Mouse (Mus musculus): Measurements from ENCODE around the gene Pabpc4.

- no peak for TF ChIP-seq MEF2A (IDR thresholded peaks at IDR 0.05; ENCODE audit: extremely low read depth, insufficient replicate concordance, low read depth, low read length, poor library complexity, severe bottlenecking)
- TF ChIP-seq EP300 (IDR thresholded peaks at IDR 0.05; ENCODE audit: low read depth in 1 of 2, low read length in 2 of 2), result no peak
- no peak for TF ChIP-seq SMC3 (IDR thresholded peaks at IDR 0.05; ENCODE audit: low read depth, low read length)
- TF ChIP-seq CTCF (IDR thresholded peaks at IDR 0.05 in 2 of 3, conservative IDR thresholded peaks at IDR 0.05 in 1 of 3; ENCODE audit: control insufficient read depth in 1 of 3, insufficient read depth in 1 of 3, low read depth in 2 of 3, low read length in 3 of 3, poor library complexity in 1 of 3, severe bottlenecking in 1 of 3), result no peak
- TF ChIP-seq RCOR1 (IDR thresholded peaks at IDR 0.05; ENCODE audit: low read depth, low read length), result no peak
- no peak for TF ChIP-seq USF1 (IDR thresholded peaks at IDR 0.05; ENCODE audit: low read depth, low read length)
- no peak for TF ChIP-seq CHD2 (IDR thresholded peaks at IDR 0.05; ENCODE audit: low read length)
Measured at GRCm38 (mm10) chr4:123337693-123338092, 75.5 kb downstream of the Pabpc4 start.
